Mouse (Mus musculus): ENCODE results near the gene Atxn1. TPM values are rescaled to one million over a fixed set of nuclear protein-coding genes. Genes with fewer than 3 reads are reported as not detected.
A peak's percentile ranks its signal among the peaks of the same experiment; 100 is the strongest.

Atxn1 gene
- polyA plus RNA-seq, 1 experiment from 2014 or later: 7.4 TPM

- Histone ChIP-seq H3K36me3 (ENCODE audit: control insufficient read depth, insufficient read depth, low read length) (no peaks in the 10 kb centered on the region), H3K4me3 (ENCODE audit: control insufficient read depth in 1 of 2, insufficient read depth in 1 of 2, low read depth in 1 of 2, low read length in 2 of 2) (no peak overlapping the region), H3K4me2 (ENCODE audit: low read length) (no peak overlapping the region), H3K9me3 (ENCODE audit: control insufficient read depth, low read length) (no peaks in the 10 kb centered on the region), H3K27me3 (ENCODE audit: control insufficient read depth, insufficient read depth, low read length) (no peaks in the 10 kb centered on the region), H3K27ac (replicated peaks in 1 of 2; ENCODE audit: control insufficient read depth in 1 of 2, insufficient read depth in 1 of 2, low read depth in 2 of 2, low read length in 2 of 2) (no peak overlapping the region), H3K4me1 (ENCODE audit: control insufficient read depth in 2 of 2, insufficient read depth in 2 of 2, low read length in 2 of 2) (peaks cover 13 to 38% of the 10 kb centered on the region in 2 experiments), H3K9ac (ENCODE audit: low read length) (no peak overlapping the region)
- ATAC-seq (ENCODE audit: insufficient number of reproducible peaks, insufficient read depth, low FRiP score, low read depth): no peak
- 87% methylated on average over 5 of the region's 5 CpGs for WGBS
Measured at GRCm38 (mm10) chr13:45625740-45626139, 339.1 kb downstream of the Atxn1 start.

- no peak for ATAC-seq (ENCODE audit: insufficient number of reproducible peaks, insufficient read depth, low FRiP score, low read depth)
- Histone ChIP-seq H3K4me2 (ENCODE audit: low read length) (no peak overlapping the region), H3K36me3 (ENCODE audit: control insufficient read depth, insufficient read depth, low read length) (no peaks in the 10 kb centered on the region), H3K9me3 (ENCODE audit: control insufficient read depth, low read length) (no peaks in the 10 kb centered on the region), H3K9ac (ENCODE audit: low read length) (no peak overlapping the region), H3K4me3 (ENCODE audit: control insufficient read depth in 1 of 2, insufficient read depth in 1 of 2, low read depth in 1 of 2, low read length in 2 of 2) (no peak overlapping the region), H3K27ac (replicated peaks in 1 of 2; ENCODE audit: control insufficient read depth in 1 of 2, insufficient read depth in 1 of 2, low read depth in 2 of 2, low read length in 2 of 2) (no peak overlapping the region), H3K4me1 (ENCODE audit: control insufficient read depth in 2 of 2, insufficient read depth in 2 of 2, low read length in 2 of 2) (peaks cover 18 to 45% of the 10 kb centered on the region in 2 experiments), H3K27me3 (ENCODE audit: control insufficient read depth, insufficient read depth, low read length) (no peaks in the 10 kb centered on the region)
- WGBS: 91% methylated on average over 1 of the region's 1 CpGs
Measured at GRCm38 (mm10) chr13:45623846-45624245, 341.0 kb downstream of the Atxn1 start.

- Histone ChIP-seq H3K4me1 (ENCODE audit: control insufficient read depth in 2 of 2, insufficient read depth in 2 of 2, low read length in 2 of 2) (peaks cover 15 to 40% of the 10 kb centered on the region in 2 experiments), H3K36me3 (ENCODE audit: control insufficient read depth, insufficient read depth, low read length) (no peaks in the 10 kb centered on the region), H3K9me3 (ENCODE audit: control insufficient read depth, low read length) (no peaks in the 10 kb centered on the region), H3K27ac (replicated peaks in 1 of 2; ENCODE audit: control insufficient read depth in 1 of 2, insufficient read depth in 1 of 2, low read depth in 2 of 2, low read length in 2 of 2) (peak overlapping the region; percentile 53 to 74), H3K27me3 (ENCODE audit: control insufficient read depth, insufficient read depth, low read length) (no peaks in the 10 kb centered on the region), H3K4me3 (ENCODE audit: control insufficient read depth in 1 of 2, insufficient read depth in 1 of 2, low read depth in 1 of 2, low read length in 2 of 2) (no peak overlapping the region), H3K4me2 (ENCODE audit: low read length) (no peak overlapping the region), H3K9ac (ENCODE audit: low read length) (no peak overlapping the region)
- ATAC-seq (ENCODE audit: insufficient number of reproducible peaks, insufficient read depth, low FRiP score, low read depth): peak; percentile 62; the same call in 1 of the 2 replicates
- 52% methylated on average over 4 of the region's 4 CpGs for WGBS
Measured at GRCm38 (mm10) chr13:45622871-45623546, 341.8 kb downstream of the Atxn1 start.

- Histone ChIP-seq H3K36me3 (ENCODE audit: control insufficient read depth, insufficient read depth, low read length) (no peaks in the 10 kb centered on the region), H3K4me2 (ENCODE audit: low read length) (no peak overlapping the region), H3K4me3 (ENCODE audit: control insufficient read depth in 1 of 2, insufficient read depth in 1 of 2, low read depth in 1 of 2, low read length in 2 of 2) (no peak overlapping the region), H3K4me1 (ENCODE audit: control insufficient read depth in 2 of 2, insufficient read depth in 2 of 2, low read length in 2 of 2) (peaks cover 12 to 27% of the 10 kb centered on the region in 2 experiments), H3K27me3 (ENCODE audit: control insufficient read depth, insufficient read depth, low read length) (no peaks in the 10 kb centered on the region), H3K27ac (replicated peaks in 1 of 2; ENCODE audit: control insufficient read depth in 1 of 2, insufficient read depth in 1 of 2, low read depth in 2 of 2, low read length in 2 of 2) (no peak overlapping the region), H3K9ac (ENCODE audit: low read length) (no peak overlapping the region), H3K9me3 (ENCODE audit: control insufficient read depth, low read length) (no peaks in the 10 kb centered on the region)
- no peak for ATAC-seq (ENCODE audit: insufficient number of reproducible peaks, insufficient read depth, low FRiP score, low read depth)
- WGBS: 72% methylated on average over 12 of the region's 12 CpGs
Measured at GRCm38 (mm10) chr13:45620687-45621086, 344.1 kb downstream of the Atxn1 start.

GRCm38 (mm10) chr13:45620281-45620680 is 344.5 kb downstream of the Atxn1 start:
- no peaks in the 10 kb centered on the region for H3K27me3 ChIP-seq (ENCODE audit: control insufficient read depth, insufficient read depth, low read length)
- 55% methylated on average over 7 of the region's 7 CpGs for WGBS
- no peaks in the 10 kb centered on the region for H3K9me3 ChIP-seq (ENCODE audit: control insufficient read depth, low read length)
- no peak overlapping the region for H3K9ac ChIP-seq (ENCODE audit: low read length)
- peaks cover 16 to 31% of the 10 kb centered on the region in 2 experiments for H3K4me1 ChIP-seq (ENCODE audit: control insufficient read depth in 2 of 2, insufficient read depth in 2 of 2, low read length in 2 of 2)
- no peak overlapping the region for H3K4me3 ChIP-seq (ENCODE audit: control insufficient read depth in 1 of 2, insufficient read depth in 1 of 2, low read depth in 1 of 2, low read length in 2 of 2)
- H3K4me2 ChIP-seq (ENCODE audit: low read length): no peak overlapping the region
- H3K27ac ChIP-seq (replicated peaks in 1 of 2; ENCODE audit: control insufficient read depth in 1 of 2, insufficient read depth in 1 of 2, low read depth in 2 of 2, low read length in 2 of 2): no peak overlapping the region
- no peak for ATAC-seq (ENCODE audit: insufficient number of reproducible peaks, insufficient read depth, low FRiP score, low read depth)
- H3K36me3 ChIP-seq (ENCODE audit: control insufficient read depth, insufficient read depth, low read length): no peaks in the 10 kb centered on the region

GRCm38 (mm10) chr13:45617988-45618387 is 346.8 kb downstream of the Atxn1 start:
- no peak overlapping the region for H3K9ac ChIP-seq (ENCODE audit: low read length)
- H3K27ac ChIP-seq (replicated peaks in 1 of 2; ENCODE audit: control insufficient read depth in 1 of 2, insufficient read depth in 1 of 2, low read depth in 2 of 2, low read length in 2 of 2): no peak overlapping the region
- H3K4me3 ChIP-seq (ENCODE audit: control insufficient read depth in 1 of 2, insufficient read depth in 1 of 2, low read depth in 1 of 2, low read length in 2 of 2): no peak overlapping the region
- ATAC-seq (ENCODE audit: insufficient number of reproducible peaks, insufficient read depth, low FRiP score, low read depth): no peak
- 76% methylated on average over 6 of the region's 6 CpGs for WGBS
- peaks cover 24 to 35% of the 10 kb centered on the region in 2 experiments for H3K4me1 ChIP-seq (ENCODE audit: control insufficient read depth in 2 of 2, insufficient read depth in 2 of 2, low read length in 2 of 2)
- H3K4me2 ChIP-seq (ENCODE audit: low read length): no peak overlapping the region
- H3K9me3 ChIP-seq (ENCODE audit: control insufficient read depth, low read length): no peaks in the 10 kb centered on the region
- no peaks in the 10 kb centered on the region for H3K27me3 ChIP-seq (ENCODE audit: control insufficient read depth, insufficient read depth, low read length)
- H3K36me3 ChIP-seq (ENCODE audit: control insufficient read depth, insufficient read depth, low read length): no peaks in the 10 kb centered on the region

GRCm38 (mm10) chr13:45614762-45615161 is 350.0 kb downstream of the Atxn1 start:
- H3K36me3 ChIP-seq (ENCODE audit: control insufficient read depth, insufficient read depth, low read length): no peaks in the 10 kb centered on the region

GRCm38 (mm10) chr13:45613346-45613745 is 351.5 kb downstream of the Atxn1 start:
- Histone ChIP-seq H3K27ac (replicated peaks in 1 of 2; ENCODE audit: control insufficient read depth in 1 of 2, insufficient read depth in 1 of 2, low read depth in 2 of 2, low read length in 2 of 2) (no peak overlapping the region), H3K9ac (ENCODE audit: low read length) (no peak overlapping the region), H3K4me3 (ENCODE audit: control insufficient read depth in 1 of 2, insufficient read depth in 1 of 2, low read depth in 1 of 2, low read length in 2 of 2) (no peak overlapping the region), H3K4me2 (ENCODE audit: low read length) (no peak overlapping the region), H3K9me3 (ENCODE audit: control insufficient read depth, low read length) (peaks cover 4% of the 10 kb centered on the region; the same call in 1 of the 2 replicates), H3K27me3 (ENCODE audit: control insufficient read depth, insufficient read depth, low read length) (no peaks in the 10 kb centered on the region), H3K4me1 (ENCODE audit: control insufficient read depth in 2 of 2, insufficient read depth in 2 of 2, low read length in 2 of 2) (peaks cover 13 to 17% of the 10 kb centered on the region in 2 experiments), H3K36me3 (ENCODE audit: control insufficient read depth, insufficient read depth, low read length) (no peaks in the 10 kb centered on the region)
- ATAC-seq (ENCODE audit: insufficient number of reproducible peaks, insufficient read depth, low FRiP score, low read depth): no peak
- WGBS: 26% methylated on average over 5 of the region's 5 CpGs

More at GRCm38 (mm10) chr13:45614762-45615161, 350.0 kb downstream of the Atxn1 start:
- Histone ChIP-seq H3K4me1 (ENCODE audit: control insufficient read depth in 2 of 2, insufficient read depth in 2 of 2, low read length in 2 of 2) (peaks cover 13 to 17% of the 10 kb centered on the region in 2 experiments), H3K27ac (replicated peaks in 1 of 2; ENCODE audit: control insufficient read depth in 1 of 2, insufficient read depth in 1 of 2, low read depth in 2 of 2, low read length in 2 of 2) (no peak overlapping the region), H3K4me3 (ENCODE audit: control insufficient read depth in 1 of 2, insufficient read depth in 1 of 2, low read depth in 1 of 2, low read length in 2 of 2) (no peak overlapping the region), H3K27me3 (ENCODE audit: control insufficient read depth, insufficient read depth, low read length) (no peaks in the 10 kb centered on the region), H3K9me3 (ENCODE audit: control insufficient read depth, low read length) (no peaks in the 10 kb centered on the region), H3K9ac (ENCODE audit: low read length) (no peak overlapping the region), H3K4me2 (ENCODE audit: low read length) (no peak overlapping the region)
- ATAC-seq (ENCODE audit: insufficient number of reproducible peaks, insufficient read depth, low FRiP score, low read depth): no peak
- 45% methylated on average over 11 of the region's 11 CpGs for WGBS
